24 mouse cellular contexts compared by ENCODE assay signal in genomic region chr5:140680051-140680450, GRCm38 (mm10). TPM values are rescaled to one million over a fixed set of nuclear protein-coding genes. Genes with fewer than 3 reads are reported as not detected.
A peak's percentile ranks its signal among the peaks of the same experiment; 100 is the strongest.
DNase-seq lines count a peak whose midpoint lies in the region; ATAC-seq and TF ChIP-seq lines count a peak whose summit lies in the region.
"Had no signal": no experiment of that assay in that cellular context is flagged by ENCODE, and none has a peak within 500 bp of the region (broad histone marks: within the 10 kb centered on the region; RNA-seq: fewer than 3 reads in every experiment).

No protein-coding gene starts in this region.

- ATAC-seq in lung, postnatal 0 days, result peak; percentile 12; the same call in 1 of the 2 replicates
- ATAC-seq: activated CD4-positive, CD25-positive, alpha-beta regulatory T cell, adult 4 months; CD4-positive, CD25-positive, alpha-beta regulatory T cell, adult 4 months; Patski had no signal

- TF ChIP-seq CTCF in lung, postnatal 0 days (IDR thresholded peaks at IDR 0.05), result no peak

- no peaks in the 10 kb centered on the region for H3K9me3 ChIP-seq in lung, postnatal 0 days (ENCODE audit: low read length)
- H3K9me3 ChIP-seq: G1E had no signal

- 0 out of 2 replicates have a peak, but pooled peaks cover 13% of the 10 kb centered on the region for H3K36me3 ChIP-seq in lung, postnatal 0 days (ENCODE audit: insufficient read depth, low read length)
- H3K36me3 ChIP-seq: G1E had no signal

- peak; percentile 28 for DNase-seq in adrenal gland, adult 2 months
- DNase-seq in adrenal gland, postnatal 4 days (ENCODE audit: low spot score in 2 of 2), result no peak
- DNase-seq in adrenal gland, postnatal 10 days, result peak; percentile 51
- no peak for DNase-seq in adrenal gland, postnatal 25 days
- peak; percentile 59 for DNase-seq in adrenal gland, postnatal 14 days
- no peak for DNase-seq in adrenal gland, adult (ENCODE audit: inconsistent age in 2 of 2, low spot score in 1 of 2)
- DNase-seq in lung, postnatal 0 days (ENCODE audit: low spot score), result no peak
- no peak for DNase-seq in lung, adult 18-20 months
- DNase-seq: adrenal gland, adult 8-10 months; adrenal gland, postnatal 36 days; B cell, adult 2 months; cerebellum, adult 11 months; cerebellum, adult 11-12 months; cerebellum, adult 18-20 months; cerebellum, adult 2 months; cerebellum, adult 8-10 months; cerebellum, adult 9-10 months; cerebellum, adult 9-11 months; cerebellum, postnatal 10 days had no signal

- no peak for TF ChIP-seq EP300 in lung, postnatal 0 days (IDR thresholded peaks at IDR 0.05)

- H3K4me2 ChIP-seq in lung, postnatal 0 days (replicated peaks; ENCODE audit: low read depth, low read length), result no peak overlapping the region

- no peaks in the 10 kb centered on the region for H3K27me3 ChIP-seq in lung, postnatal 0 days (replicated peaks; ENCODE audit: insufficient read depth, low read length)
- H3K27me3 ChIP-seq: CH12.LX, Patski had no signal

- no peak overlapping the region for H3K4me3 ChIP-seq in lung, postnatal 0 days (ENCODE audit: low read depth, low read length)

- 75% methylated on average over 6 of the region's 6 CpGs for WGBS in lung, postnatal 0 days

- no peak overlapping the region for H3K27ac ChIP-seq in lung, postnatal 0 days (ENCODE audit: low read length)

- H3K9ac ChIP-seq in lung, postnatal 0 days (replicated peaks; ENCODE audit: low read depth), result no peak overlapping the region

- no peaks in the 10 kb centered on the region for H3K4me1 ChIP-seq in lung, postnatal 0 days (ENCODE audit: insufficient read depth, low read depth, low read length)

RNA-seq across cellular contexts. Expression of gene Iqce, which starts 22.1 kb away (rescaled TPM):
- total RNA-seq in adrenal gland, adult 2 months (2021), result 10 to 100 TPM; 13.5 to 23.5 TPM
- polyA plus RNA-seq in adrenal gland, adult 2 months (2012; rRNA removed), result 19.3 and 19.6 TPM in 2 replicates
- 10 to 100 TPM; 40.3 to 41.3 TPM for total RNA-seq in adrenal gland, postnatal 4 days (2021)
- 10 to 100 TPM; 18.9 to 23.6 TPM for total RNA-seq in adrenal gland, postnatal 10 days (2021)
- total RNA-seq in adrenal gland, postnatal 25 days (2021), result 21.9 and 36.2 TPM in 2 replicates
- total RNA-seq in adrenal gland, postnatal 14 days (2021), result 19.0 and 22.7 TPM in 2 replicates
- polyA plus RNA-seq in lung, postnatal 0 days (2015; fragmentation: Nextera tagmentation; extraction: Ambion mirVana), result 10.3 and 11.0 TPM in 2 replicates

RNA-seq across cellular contexts. Expression of gene Brat1, which starts 24.8 kb away (rescaled TPM):
- total RNA-seq in adrenal gland, adult 2 months (2021), result 10 to 100 TPM; 16.9 to 18.8 TPM
- 42.9 and 46.4 TPM in 2 replicates for polyA plus RNA-seq in adrenal gland, adult 2 months (2012; rRNA removed)
- total RNA-seq in adrenal gland, postnatal 4 days (2021), result 10 to 100 TPM; 23.9 to 24.2 TPM
- 10 to 100 TPM; 15.4 to 17.0 TPM for total RNA-seq in adrenal gland, postnatal 10 days (2021)
- total RNA-seq in adrenal gland, postnatal 25 days (2021), result 24.7 and 29.4 TPM in 2 replicates
- total RNA-seq in adrenal gland, postnatal 14 days (2021), result 16.8 and 19.6 TPM in 2 replicates
- polyA plus RNA-seq in lung, postnatal 0 days (2015; fragmentation: Nextera tagmentation; extraction: Ambion mirVana), result 15.2 and 16.1 TPM in 2 replicates

RNA-seq across cellular contexts. Expression of gene Ttyh3, which starts 31.2 kb away (rescaled TPM):
- 10 to 100 TPM; 48.6 to 95.9 TPM for total RNA-seq in adrenal gland, adult 2 months (2021)
- 185 and 217 TPM in 2 replicates for polyA plus RNA-seq in adrenal gland, adult 2 months (2012; rRNA removed)
- total RNA-seq in adrenal gland, postnatal 4 days (2021), result 100 to 1,000 TPM; 199 to 212 TPM
- 100 to 1,000 TPM in 1 of 2 experiments, 10 to 100 TPM in 1; 79.8 to 108 TPM for total RNA-seq in adrenal gland, postnatal 10 days (2021)
- total RNA-seq in adrenal gland, postnatal 25 days (2021), result 121 and 195 TPM in 2 replicates
- total RNA-seq in adrenal gland, postnatal 14 days (2021), result 72.5 and 83.6 TPM in 2 replicates
- 18.2 and 19.8 TPM in 2 replicates for polyA plus RNA-seq in lung, postnatal 0 days (2015; fragmentation: Nextera tagmentation; extraction: Ambion mirVana)

RNA-seq across cellular contexts. Expression of gene Amz1, which starts 43.9 kb away (rescaled TPM):
- total RNA-seq in adrenal gland, adult 2 months (2021), result 1 to 10 TPM in 1 of 2 experiments, under 1 TPM in 1; 0.52 to 1.1 TPM
- 1.5 and 1.6 TPM in 2 replicates for polyA plus RNA-seq in adrenal gland, adult 2 months (2012; rRNA removed)
- total RNA-seq in adrenal gland, postnatal 4 days (2021), result 1 to 10 TPM; 1.2 to 1.5 TPM
- total RNA-seq in adrenal gland, postnatal 10 days (2021), result 1 to 10 TPM in 1 of 2 experiments, under 1 TPM in 1; 0.54 to 1.5 TPM
- 0.29 and 1.0 TPM in 2 replicates for total RNA-seq in adrenal gland, postnatal 25 days (2021)
- 0.53 and 0.85 TPM in 2 replicates for total RNA-seq in adrenal gland, postnatal 14 days (2021)
- 2.7 and 3.3 TPM in 2 replicates for polyA plus RNA-seq in lung, postnatal 0 days (2015; fragmentation: Nextera tagmentation; extraction: Ambion mirVana)

Comparison
In these comparisons a context has a peak if more than half of its experiments do, and no peak if none do; other contexts are left out.
1. DNase-seq: peak in adrenal gland, adult 2 months (single experiment), adrenal gland, postnatal 10 days (single experiment) and adrenal gland, postnatal 14 days (single experiment); none in adrenal gland, postnatal 4 days (0 of 2), adrenal gland, postnatal 25 days (single experiment), adrenal gland, adult (0 of 2), lung, postnatal 0 days (single experiment) and lung, adult 18-20 months (0 of 2).